Mouse (Mus musculus) splenic B cell, adult 2 months (primary cell): ENCODE results near the gene Gnb1.
A peak's percentile ranks its signal among the peaks of the same experiment; 100 is the strongest.

ENCODE experiments used
- DNase-seq: peaks from one replicate; pipeline ENCODE4 v3.0.0-alpha.2; 2011; ENCODE audit warnings: low read depth, low spot score
- H3K27me3 ChIP-seq: 2 replicates; pipeline ENCODE4 v1.6.1; 2012; ENCODE audit warnings: mild to moderate bottlenecking, low read length, moderate library complexity, mixed read lengths; ENCODE audit not compliant: control insufficient read depth, poor library complexity, insufficient read depth, severe bottlenecking
- H3K36me3 ChIP-seq: 2 replicates; pipeline ENCODE4 v1.6.1; 2012; ENCODE audit warnings: mild to moderate bottlenecking, low read length, moderate library complexity, mixed read lengths; ENCODE audit not compliant: control insufficient read depth, poor library complexity, insufficient read depth, severe bottlenecking

The Gnb1 gene

GRCm38 (mm10) chr4:155490990-155491504, at the start of gene Gnb1:
Gene Gnb1 (plus strand): TSS chr4:155491361.
- Histone ChIP-seq H3K36me3 (no peaks in the 10 kb centered on the region), H3K27me3 (no peaks in the 10 kb centered on the region)
- peak; percentile 96 for DNase-seq

- no peak for DNase-seq
- Histone ChIP-seq H3K27me3 (no peaks in the 10 kb centered on the region), H3K36me3 (no peaks in the 10 kb centered on the region)
Measured at GRCm38 (mm10) chr4:155442808-155443207, 48.4 kb upstream of the Gnb1 start.

GRCm38 (mm10) chr4:155451597-155451996, 39.6 kb upstream of the Gnb1 start:
- no peaks in the 10 kb centered on the region for H3K36me3 ChIP-seq
- DNase-seq, result no peak
- no peaks in the 10 kb centered on the region for H3K27me3 ChIP-seq

- H3K36me3 ChIP-seq, result no peaks in the 10 kb centered on the region
- DNase-seq, result no peak
- H3K27me3 ChIP-seq, result no peaks in the 10 kb centered on the region
Measured at GRCm38 (mm10) chr4:155458575-155458974, 32.6 kb upstream of the Gnb1 start.

- H3K36me3 ChIP-seq, result no peaks in the 10 kb centered on the region
- DNase-seq, result no peak
- H3K27me3 ChIP-seq, result no peaks in the 10 kb centered on the region
Measured at GRCm38 (mm10) chr4:155463050-155463449, 28.1 kb upstream of the Gnb1 start.

- Histone ChIP-seq H3K36me3 (no peaks in the 10 kb centered on the region), H3K27me3 (no peaks in the 10 kb centered on the region)
- no peak for DNase-seq
Measured at GRCm38 (mm10) chr4:155463611-155464010, 27.6 kb upstream of the Gnb1 start.

- Histone ChIP-seq H3K27me3 (no peaks in the 10 kb centered on the region), H3K36me3 (no peaks in the 10 kb centered on the region)
- DNase-seq, result no peak
Measured at GRCm38 (mm10) chr4:155464061-155464460, 27.1 kb upstream of the Gnb1 start.

- Histone ChIP-seq H3K36me3 (no peaks in the 10 kb centered on the region), H3K27me3 (no peaks in the 10 kb centered on the region)
- no peak for DNase-seq
Measured at GRCm38 (mm10) chr4:155465607-155466006, 25.6 kb upstream of the Gnb1 start.

GRCm38 (mm10) chr4:155466080-155466479, 25.1 kb upstream of the Gnb1 start:
- DNase-seq, result no peak
- no peaks in the 10 kb centered on the region for H3K36me3 ChIP-seq
- no peaks in the 10 kb centered on the region for H3K27me3 ChIP-seq

GRCm38 (mm10) chr4:155467237-155468010, 23.7 kb upstream of the Gnb1 start:
- no peak for DNase-seq
- H3K27me3 ChIP-seq, result no peaks in the 10 kb centered on the region
- H3K36me3 ChIP-seq, result no peaks in the 10 kb centered on the region

- no peaks in the 10 kb centered on the region for H3K27me3 ChIP-seq
- peak; percentile 50 for DNase-seq
- no peaks in the 10 kb centered on the region for H3K36me3 ChIP-seq
Measured at GRCm38 (mm10) chr4:155468952-155469351, 22.2 kb upstream of the Gnb1 start, which contains the start of gene Tmem52. Gene Tmem52 (plus strand): TSS chr4:155469114.

- Histone ChIP-seq H3K27me3 (no peaks in the 10 kb centered on the region), H3K36me3 (no peaks in the 10 kb centered on the region)
- no peak for DNase-seq
Measured at GRCm38 (mm10) chr4:155469590-155470262, 21.4 kb upstream of the Gnb1 start.

- no peaks in the 10 kb centered on the region for H3K36me3 ChIP-seq
- no peak for DNase-seq
- H3K27me3 ChIP-seq, result no peaks in the 10 kb centered on the region
Measured at GRCm38 (mm10) chr4:155470263-155470953, 20.8 kb upstream of the Gnb1 start.

- H3K27me3 ChIP-seq, result no peaks in the 10 kb centered on the region
- no peaks in the 10 kb centered on the region for H3K36me3 ChIP-seq
- DNase-seq, result no peak
Measured at GRCm38 (mm10) chr4:155470997-155471396, 20.2 kb upstream of the Gnb1 start.

- Histone ChIP-seq H3K27me3 (no peaks in the 10 kb centered on the region), H3K36me3 (no peaks in the 10 kb centered on the region)
- DNase-seq, result no peak
Measured at GRCm38 (mm10) chr4:155471406-155471805, 19.8 kb upstream of the Gnb1 start.
